Mouse (Mus musculus) olfactory bulb, adult 2 months (tissue): Measurements from ENCODE around the gene Dip2c.

Source experiments
- CTCF ChIP-seq: fragments of 200-500 bp; IDR thresholded peaks from 2 replicates; pipeline ENCODE4 v1.5.1; 2012; ENCODE audit warnings: low read depth, mild to moderate bottlenecking, low read length, moderate library complexity; ENCODE audit not compliant: insufficient read depth
- POLR2A ChIP-seq: fragments of 200-500 bp; IDR thresholded peaks from 2 replicates; pipeline ENCODE4 v1.6.1; 2012; ENCODE audit warnings: mild to moderate bottlenecking, low read depth, low read length, moderate library complexity; ENCODE audit not compliant: insufficient read depth

DNA sequence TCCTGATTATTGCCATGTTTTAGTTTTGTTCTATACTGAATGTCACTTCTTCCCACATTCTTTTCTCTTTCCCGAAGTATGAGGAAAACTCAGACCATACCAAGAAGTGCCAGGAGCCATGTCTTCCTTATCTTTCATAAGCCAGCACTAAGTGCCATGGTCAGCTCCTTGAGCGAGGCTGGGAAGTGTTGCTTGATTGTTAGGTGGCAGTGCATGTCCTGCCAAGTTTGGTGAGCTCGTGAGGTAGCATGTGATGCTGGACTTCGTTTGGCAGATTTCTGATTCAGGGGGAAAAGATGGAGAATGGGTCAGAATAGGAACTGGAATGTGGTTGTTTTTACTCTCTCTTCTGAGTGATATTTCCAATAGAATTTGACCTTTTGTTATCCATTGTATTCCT is 150.5 kb downstream of the Dip2c start:
- TF ChIP-seq CTCF: no peak
- TF ChIP-seq POLR2A: no peak
